Mouse (Mus musculus) limb, embryonic 11.5 days (tissue): ENCODE results near the gene Cfap99. TPM values are rescaled to one million over a fixed set of nuclear protein-coding genes. Genes with fewer than 3 reads are reported as not detected.

ENCODE experiments used
- ATAC-seq: fragments of 200-750 bp; cut with Nextera tagmentation; 2 replicates; pipeline ENCODE4 v1.8.0; 2017; ENCODE audit warnings: low read depth; ENCODE audit not compliant: insufficient number of reproducible peaks, low FRiP score, low TSS enrichment
- DNase-seq: peaks from one replicate; pipeline ENCODE4 v3.0.0-alpha.2; 2015; ENCODE audit warnings: low spot score
- H3K27ac ChIP-seq: fragments of 300-500 bp; sonication (generic); replicated peaks from 2 replicates; pipeline ENCODE4 v1.5.1; 2014; ENCODE audit warnings: low read depth, mild to moderate bottlenecking, low read length
- H3K27me3 ChIP-seq: fragments of 300-500 bp; sonication (generic); 2 replicates; pipeline ENCODE4 v1.6.1; 2014; ENCODE audit warnings: mild to moderate bottlenecking, low read length, mixed read lengths; ENCODE audit not compliant: control insufficient read depth, insufficient read depth
- H3K36me3 ChIP-seq: fragments of 300-500 bp; sonication (generic); 2 replicates; pipeline ENCODE4 v1.6.1; 2014; ENCODE audit warnings: mild to moderate bottlenecking, low read length, moderate library complexity, mixed read lengths; ENCODE audit not compliant: control insufficient read depth, insufficient read depth
- H3K4me1 ChIP-seq: fragments of 300-500 bp; sonication (generic); 2 replicates; pipeline ENCODE4 v1.6.1; 2014; ENCODE audit warnings: low read length, mixed read lengths; ENCODE audit not compliant: control insufficient read depth, insufficient read depth
- H3K4me2 ChIP-seq: fragments of 300-500 bp; sonication (generic); 2 replicates; pipeline ENCODE4 v1.6.1; 2014; ENCODE audit warnings: low read depth, mild to moderate bottlenecking, moderate library complexity; ENCODE audit not compliant: severe bottlenecking
- H3K4me3 ChIP-seq: fragments of 300-500 bp; sonication (generic); 2 replicates; pipeline ENCODE4 v1.5.1; 2014; ENCODE audit warnings: low read depth, low read length
- H3K9ac ChIP-seq: fragments of 300-500 bp; sonication (generic); 2 replicates; pipeline ENCODE4 v1.6.1; 2014; ENCODE audit warnings: mild to moderate bottlenecking, low read length
- H3K9me3 ChIP-seq: fragments of 300-500 bp; sonication (generic); 2 replicates; pipeline ENCODE4 v1.6.1; 2016; ENCODE audit warnings: low read length; ENCODE audit not compliant: control insufficient read depth
- polyA plus RNA-seq: library from polyadenylated mRNA; unstranded; fragments of >200 nt; fragmentation: Nextera tagmentation; extraction: Ambion mirVana; gene quantifications from 2 replicates; pipeline ENCODE4 v1.2.1, GENCODE M21; 2014

Gene Cfap99
- polyA plus RNA-seq, 1 experiment from 2014 or later, result not detected

DNA sequence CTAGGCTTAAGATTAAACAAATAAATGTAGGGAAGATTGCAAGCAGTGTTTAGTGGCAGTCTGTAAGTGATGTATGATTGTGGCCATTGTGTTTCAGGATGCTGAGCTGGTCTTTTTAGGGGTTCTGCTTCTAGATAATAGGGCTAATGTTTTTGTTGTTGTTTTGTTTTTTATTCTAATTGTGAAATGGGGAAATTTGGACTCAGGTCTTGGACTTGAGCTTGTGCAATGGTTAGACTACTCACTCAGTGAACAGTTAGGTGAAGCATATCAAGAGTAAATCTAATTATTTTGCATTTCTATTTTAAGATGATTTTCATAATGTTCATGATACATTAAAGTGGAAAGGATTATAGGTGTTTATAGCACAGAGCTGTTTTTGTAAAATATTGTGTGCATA lies 84.1 kb downstream of the Cfap99 start:
- 0 out of 2 replicates have a peak, but pooled peaks cover 7% of the 10 kb centered on the region for H3K4me1 ChIP-seq
- H3K4me2 ChIP-seq, result no peak overlapping the region
- H3K27me3 ChIP-seq, result no peaks in the 10 kb centered on the region
- no peaks in the 10 kb centered on the region for H3K36me3 ChIP-seq
- H3K4me3 ChIP-seq, result no peak overlapping the region
- DNase-seq, result no peak
- no peak overlapping the region for H3K9ac ChIP-seq
- no peak overlapping the region for H3K27ac ChIP-seq
- no peaks in the 10 kb centered on the region for H3K9me3 ChIP-seq
- no peak for ATAC-seq

Other genes with a start within 250 kb of the Cfap99 start
- 0.62 and 0.81 TPM in 2 replicates for gene Poln, start 119.2 kb upstream of the Cfap99 start, polyA plus RNA-seq
- 55.9 and 57.0 TPM in 2 replicates for gene Haus3, start 119.1 kb upstream of the Cfap99 start, polyA plus RNA-seq
- gene Mxd4, start 100.9 kb upstream of the Cfap99 start, polyA plus RNA-seq, result 27.8 and 28.3 TPM in 2 replicates
- 0.37 and 0.61 TPM in 2 replicates for gene Zfyve28, start 151 bp upstream of the Cfap99 start, polyA plus RNA-seq
- 187 and 206 TPM in 2 replicates for gene Rnf4, start 47.7 kb downstream of the Cfap99 start, polyA plus RNA-seq
- 15.3 and 16.5 TPM in 2 replicates for gene Fam193a, start 81.3 kb downstream of the Cfap99 start, polyA plus RNA-seq
- gene Tnip2, start 225.4 kb downstream of the Cfap99 start, polyA plus RNA-seq, result 4.1 and 4.4 TPM in 2 replicates
- 7.5 and 10.8 TPM in 2 replicates for gene Sh3bp2, start 237.2 kb downstream of the Cfap99 start, polyA plus RNA-seq